Mouse (Mus musculus): Measurements from ENCODE around the gene Arid1b.
A peak's percentile ranks its signal among the peaks of the same experiment; 100 is the strongest.

Gene Arid1b

GRCm38 (mm10) chr17:4993840-4994503 lies at the start of gene Arid1b:
Gene Arid1b (plus strand): TSS chr17:4994332.
- DNase-seq (ENCODE audit: inconsistent ontology term), result peak; percentile 94

DNA sequence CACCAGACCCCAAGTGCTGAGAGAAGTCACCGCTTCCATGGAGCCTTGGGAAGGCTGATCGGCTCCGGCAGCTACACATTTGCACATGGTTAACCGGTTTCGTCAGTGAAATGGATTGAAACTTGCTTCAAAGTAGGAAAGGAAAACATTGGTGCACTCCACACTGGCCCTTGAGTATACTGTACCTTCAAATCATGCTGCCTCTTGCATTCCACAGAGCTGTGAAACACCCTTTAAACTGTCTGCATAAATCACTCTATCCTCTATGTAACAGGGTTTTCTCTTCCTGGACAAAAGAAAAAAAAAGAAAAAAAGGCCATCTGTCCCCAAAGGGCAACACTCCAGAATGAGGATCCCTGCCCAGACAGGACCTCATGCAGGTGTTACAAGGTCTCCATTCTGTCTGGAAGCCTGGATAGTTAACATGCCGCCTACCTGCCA lies 48.8 kb upstream of the Arid1b start:
- peak; percentile 9 for DNase-seq (ENCODE audit: inconsistent ontology term)

DNA sequence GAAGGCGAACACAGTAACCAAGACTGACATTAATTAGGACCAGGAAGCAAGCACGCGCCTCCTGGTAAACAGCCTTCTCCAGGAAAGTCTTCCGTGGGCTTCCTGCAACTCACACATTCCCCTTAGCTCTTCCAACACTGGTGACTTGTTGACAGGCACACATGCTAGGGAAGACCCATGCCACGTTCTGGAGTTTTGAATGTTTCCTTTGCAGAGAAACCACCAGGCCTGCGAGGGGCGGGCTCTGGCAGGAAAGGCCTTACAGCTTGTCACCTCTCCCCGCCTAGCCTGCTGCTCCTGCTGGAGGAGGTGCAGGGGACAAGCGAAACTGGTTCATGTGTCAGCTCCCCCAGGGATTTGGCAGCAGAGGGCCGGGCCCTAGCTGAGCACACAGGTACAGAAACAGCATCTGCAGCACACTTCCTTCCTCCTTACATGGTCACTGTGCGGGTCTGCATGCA lies 48.2 kb upstream of the Arid1b start:
- DNase-seq (ENCODE audit: inconsistent ontology term), result peak; percentile 77

GRCm38 (mm10) chr17:4946421-4946974 lies 47.6 kb upstream of the Arid1b start:
- DNase-seq (ENCODE audit: inconsistent ontology term), result peak; percentile 66

DNA sequence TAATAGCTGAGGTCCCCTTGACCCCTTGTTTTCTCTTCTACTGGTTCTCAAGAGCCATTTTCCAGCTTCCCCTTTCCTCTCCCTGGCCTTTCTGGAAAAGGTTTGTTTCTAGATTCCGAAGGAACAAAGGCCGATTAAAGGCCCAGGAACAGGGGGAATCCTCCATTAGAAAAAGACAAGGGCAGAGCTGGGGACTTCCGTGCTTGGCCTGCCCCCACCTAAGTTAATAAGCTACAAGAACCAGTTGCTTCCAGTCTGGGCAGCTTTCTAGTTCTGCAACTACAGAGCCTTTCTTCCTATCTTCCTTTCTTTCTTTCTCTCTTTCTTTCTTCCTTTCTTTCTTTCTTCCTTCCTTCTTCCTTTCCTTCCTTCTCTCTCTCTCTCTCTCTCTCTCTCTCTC lies 47.1 kb upstream of the Arid1b start:
- DNase-seq (ENCODE audit: inconsistent ontology term), result no peak

DNA sequence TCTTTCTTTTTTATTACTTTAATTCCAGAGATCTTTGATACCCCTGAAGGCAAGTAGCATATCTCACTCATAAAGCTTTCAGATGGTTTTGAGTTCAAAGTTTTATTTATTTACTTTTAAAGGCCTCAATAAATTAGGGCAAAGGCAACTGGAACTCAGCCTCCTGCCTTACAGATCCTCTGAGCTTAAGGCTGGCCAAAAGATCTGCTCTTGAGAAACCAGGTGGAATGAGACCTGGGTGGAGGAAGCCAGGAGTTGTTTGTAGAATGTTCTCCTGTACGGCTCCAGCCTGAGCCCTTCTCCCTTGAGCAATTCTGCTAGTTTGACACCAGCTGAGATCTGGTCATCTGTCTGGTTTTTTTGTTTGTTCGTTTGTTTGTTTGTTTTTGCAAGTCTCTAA lies 46.7 kb upstream of the Arid1b start:
- DNase-seq (ENCODE audit: inconsistent ontology term), result no peak

DNA sequence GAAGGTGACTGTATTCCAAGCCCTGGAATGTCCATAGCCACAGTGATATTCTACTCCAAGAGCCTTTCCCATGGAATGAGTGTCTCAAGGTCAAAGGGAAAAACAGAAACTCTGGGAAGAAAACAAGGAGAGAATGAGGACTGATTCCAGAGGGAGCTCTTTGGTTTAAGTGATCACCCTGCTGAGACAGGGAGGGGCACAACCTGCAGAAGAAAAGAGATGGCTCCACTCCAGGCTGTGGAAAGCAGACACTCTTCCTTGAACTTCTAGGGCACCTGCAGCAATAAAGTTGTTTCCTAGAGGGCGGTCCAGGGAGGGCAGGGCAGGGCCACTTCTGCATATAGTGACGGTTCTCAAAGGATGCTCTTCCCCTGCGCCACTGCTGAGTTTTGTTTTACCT lies 45.6 kb upstream of the Arid1b start:
- no peak for DNase-seq (ENCODE audit: inconsistent ontology term)

DNA sequence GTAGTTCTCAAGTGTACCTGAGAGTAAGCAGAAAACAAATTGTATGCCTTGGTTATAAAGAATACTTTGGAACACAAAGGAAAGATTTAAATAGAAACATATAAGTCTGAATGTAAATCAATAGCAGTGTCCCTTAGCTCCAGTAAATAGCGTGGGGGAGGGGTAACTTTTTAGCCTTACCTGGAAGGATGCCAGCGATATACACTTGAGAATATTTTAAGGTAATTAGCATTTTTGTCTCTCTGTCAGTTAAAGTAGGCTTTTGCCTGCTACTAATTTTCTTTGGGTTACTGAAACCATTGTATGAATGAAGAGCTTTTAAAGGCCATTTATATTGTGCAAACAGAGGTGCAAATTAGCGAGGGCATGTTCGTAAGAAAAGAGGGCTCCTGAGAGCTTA lies 39.7 kb upstream of the Arid1b start:
- DNase-seq (ENCODE audit: inconsistent ontology term), result no peak

GRCm38 (mm10) chr17:4964192-4964877 lies 29.8 kb upstream of the Arid1b start:
- no peak for DNase-seq (ENCODE audit: inconsistent ontology term)

- no peak for DNase-seq (ENCODE audit: inconsistent ontology term)
Measured at GRCm38 (mm10) chr17:4967201-4967600, 26.9 kb upstream of the Arid1b start.

GRCm38 (mm10) chr17:4968035-4968434 lies 26.1 kb upstream of the Arid1b start:
- no peak for DNase-seq (ENCODE audit: inconsistent ontology term)

- no peak for DNase-seq (ENCODE audit: inconsistent ontology term)
Measured at GRCm38 (mm10) chr17:4968878-4969277, 25.3 kb upstream of the Arid1b start.

DNA sequence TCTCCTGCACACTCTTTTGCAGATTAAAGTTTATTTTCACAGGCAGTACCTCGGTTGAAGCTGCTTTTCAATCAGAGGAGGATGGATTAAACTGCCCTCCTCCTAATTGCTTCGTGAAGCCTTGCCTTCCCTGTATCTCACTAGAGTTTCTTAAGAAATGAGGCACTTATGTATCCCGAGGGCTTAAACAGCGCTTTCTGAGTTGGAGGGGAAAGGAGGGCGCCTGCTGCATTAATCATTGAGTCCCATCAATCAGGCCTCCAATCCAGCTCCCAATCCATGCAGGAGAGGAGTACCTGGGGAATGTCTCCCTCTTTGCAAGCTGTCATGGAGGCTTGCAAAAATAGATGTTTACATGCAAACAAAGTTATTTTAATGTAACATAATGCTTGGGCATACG lies 21.9 kb upstream of the Arid1b start:
- DNase-seq (ENCODE audit: inconsistent ontology term), result no peak

DNA sequence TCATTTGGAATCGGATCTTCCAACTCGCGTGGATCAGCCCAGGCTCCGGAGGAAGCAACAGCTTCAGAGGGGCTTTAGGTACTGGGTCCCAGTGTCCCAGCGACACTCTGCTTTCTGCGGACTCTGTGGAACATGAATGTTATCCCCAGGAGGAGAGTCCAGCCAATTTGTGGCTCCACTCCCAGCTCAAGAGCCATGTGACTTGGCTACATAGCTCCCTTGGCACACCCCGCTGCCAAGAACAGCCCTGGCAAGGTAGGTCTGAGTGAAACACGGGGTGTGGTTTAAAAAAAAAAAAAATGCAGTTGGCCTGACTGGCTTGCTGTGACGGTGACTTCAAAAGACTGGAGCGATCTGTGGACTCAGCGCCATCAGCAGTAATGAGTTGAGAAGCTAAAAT lies 19.4 kb upstream of the Arid1b start:
- DNase-seq (ENCODE audit: inconsistent ontology term), result peak; percentile 61

GRCm38 (mm10) chr17:4980151-4980550 lies 14.0 kb upstream of the Arid1b start:
- no peak for DNase-seq (ENCODE audit: inconsistent ontology term)

- no peak for DNase-seq (ENCODE audit: inconsistent ontology term)
Measured at GRCm38 (mm10) chr17:4982819-4983218, 11.3 kb upstream of the Arid1b start.

- no peak for DNase-seq (ENCODE audit: inconsistent ontology term)
Measured at GRCm38 (mm10) chr17:4984691-4985090, 9.4 kb upstream of the Arid1b start.

- DNase-seq (ENCODE audit: inconsistent ontology term), result peak; percentile 78
Measured at GRCm38 (mm10) chr17:4990911-4991560, 3.1 kb upstream of the Arid1b start.

- no peak for DNase-seq (ENCODE audit: inconsistent ontology term)
Measured at GRCm38 (mm10) chr17:4991600-4991999, 2.5 kb upstream of the Arid1b start.

DNA sequence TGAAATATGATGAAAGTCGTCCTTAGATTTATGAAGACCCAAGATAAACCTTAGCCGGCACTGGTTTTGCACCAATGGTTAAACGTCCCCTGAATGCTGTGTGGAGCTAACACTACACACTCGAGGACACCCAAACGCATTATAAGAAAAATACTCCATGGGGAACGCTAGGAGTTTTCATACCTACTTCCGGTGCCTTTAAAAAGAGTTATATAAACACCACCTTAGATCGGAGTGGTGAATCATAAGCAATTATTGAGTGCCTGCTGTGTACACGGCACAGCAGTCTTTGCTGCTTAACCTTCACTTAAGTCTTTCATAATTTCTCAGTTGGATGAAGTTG lies 664 bp upstream of the Arid1b start:
- DNase-seq (ENCODE audit: inconsistent ontology term), result no peak

GRCm38 (mm10) chr17:4994504-4994812 lies 326 bp downstream of the Arid1b start:
- no peak for DNase-seq (ENCODE audit: inconsistent ontology term)

GRCm38 (mm10) chr17:4994813-4995560 lies 855 bp downstream of the Arid1b start:
- peak; percentile 81 for DNase-seq (ENCODE audit: inconsistent ontology term)

All from Muller cell, postnatal 12 days (primary cell).